Mouse (Mus musculus) erythroblast, adult 5-6 weeks (primary cell): ENCODE data around the gene Eif3l. TPM values are rescaled to one million over a fixed set of nuclear protein-coding genes. Genes with fewer than 3 reads are reported as not detected.
"Not testable (repeated sequence)": the region's sequence is repeated elsewhere in the genome, so short reads cannot be mapped to it uniquely, and the experiment has no call there.

Experiments used
- ATAC-seq: replicated peaks from 2 replicates; pipeline ENCODE4 v1.8.0; 2016; ENCODE audit warnings: moderate number of reproducible peaks, mild to moderate bottlenecking, moderate TSS enrichment, inconsistent platforms; ENCODE audit not compliant: poor library complexity, low FRiP score, severe bottlenecking
- total RNA-seq, 2 experiments: library from RNA; stranded (forward) in 1 of 2; stranded (reverse) in 1 of 2; fragments of 150-400 nt in 1 of 2; fragments of 200-764, 138-1000 nt in 1 of 2; gene quantifications; 2 replicates each; pipeline versions ENCODE4 v1.2.3 to v1.2.4; 2015 to 2017; ENCODE audit warnings: low replicate concordance in 2 of 2

Eif3l gene
- 29.4 and 47.6 TPM in 2 replicates for total RNA-seq (2015; ENCODE audit: low replicate concordance)
- total RNA-seq (2017; ENCODE audit: low replicate concordance) = 51.3 and 56.2 TPM in 2 replicates

- peak; percentile 94 for ATAC-seq
Measured at GRCm38 (mm10) chr15:79074913-79075532, at the start of gene Eif3l. Eif3l (plus strand) TSS chr15:79075179.

- ATAC-seq = no peak
Measured at GRCm38 (mm10) chr15:79025687-79026308, 49.2 kb upstream of the Eif3l start.

- no peak for ATAC-seq
Measured at GRCm38 (mm10) chr15:79026511-79027290, 48.3 kb upstream of the Eif3l start.

- no peak for ATAC-seq
Measured at GRCm38 (mm10) chr15:79027291-79028205, 47.4 kb upstream of the Eif3l start.

- no peak for ATAC-seq
Measured at GRCm38 (mm10) chr15:79028237-79028738, 46.7 kb upstream of the Eif3l start, which contains the start of gene H1f0. H1f0 (plus strand) TSS chr15:79028450.

- ATAC-seq = no peak
Measured at GRCm38 (mm10) chr15:79028823-79029484, 46.0 kb upstream of the Eif3l start.

GRCm38 (mm10) chr15:79029519-79030241, 45.3 kb upstream of the Eif3l start:
- no peak for ATAC-seq

- ATAC-seq = peak; percentile 58; the same call in 1 of the 2 replicates
Measured at GRCm38 (mm10) chr15:79030551-79031435, 44.2 kb upstream of the Eif3l start.

GRCm38 (mm10) chr15:79031908-79032307, 43.1 kb upstream of the Eif3l start:
- not testable (repeated sequence) for ATAC-seq

GRCm38 (mm10) chr15:79037913-79038328, 37.1 kb upstream of the Eif3l start:
- ATAC-seq = peak; percentile 69

- ATAC-seq = no peak
Measured at GRCm38 (mm10) chr15:79038331-79038730, 36.6 kb upstream of the Eif3l start.

- peak; percentile 84 for ATAC-seq
Measured at GRCm38 (mm10) chr15:79038853-79039252, 36.1 kb upstream of the Eif3l start.

- ATAC-seq = no peak
Measured at GRCm38 (mm10) chr15:79040501-79041416, 34.2 kb upstream of the Eif3l start.

- no peak for ATAC-seq
Measured at GRCm38 (mm10) chr15:79041585-79041984, 33.4 kb upstream of the Eif3l start, which contains the start of gene Galr3. Galr3 (plus strand) TSS chr15:79041885.

GRCm38 (mm10) chr15:79042721-79043491, 32.1 kb upstream of the Eif3l start:
- no peak for ATAC-seq
